Mouse (Mus musculus) left cerebral cortex, adult 8-10 months (tissue): ENCODE results near the gene Capn1. TPM values are rescaled to one million over a fixed set of nuclear protein-coding genes. Genes with fewer than 3 reads are reported as not detected.
A peak's percentile ranks its signal among the peaks of the same experiment; 100 is the strongest.
"Not testable (repeated sequence)": the region's sequence is repeated elsewhere in the genome, so short reads cannot be mapped to it uniquely, and the experiment has no call there.

Source experiments
- DNase-seq, 2 experiments: peaks; one replicate each; pipeline ENCODE4 v3.0.0; 2022; ENCODE audit warnings: low spot score in 2 of 2
- total RNA-seq, 4 experiments: library from RNA; stranded (reverse); gene quantifications; 2 replicates each; pipeline ENCODE4 v1.2.4; 2022

Gene Capn1
- total RNA-seq: 10 to 100 TPM; 25.6 to 31.5 (median 28.0) TPM

- DNase-seq: peak; percentile 49 to 65
Measured at GRCm38 (mm10) chr19:6015511-6016315, at the start of gene Capn1. Gene Capn1 (minus strand): TSS chr19:6015897.

DNA sequence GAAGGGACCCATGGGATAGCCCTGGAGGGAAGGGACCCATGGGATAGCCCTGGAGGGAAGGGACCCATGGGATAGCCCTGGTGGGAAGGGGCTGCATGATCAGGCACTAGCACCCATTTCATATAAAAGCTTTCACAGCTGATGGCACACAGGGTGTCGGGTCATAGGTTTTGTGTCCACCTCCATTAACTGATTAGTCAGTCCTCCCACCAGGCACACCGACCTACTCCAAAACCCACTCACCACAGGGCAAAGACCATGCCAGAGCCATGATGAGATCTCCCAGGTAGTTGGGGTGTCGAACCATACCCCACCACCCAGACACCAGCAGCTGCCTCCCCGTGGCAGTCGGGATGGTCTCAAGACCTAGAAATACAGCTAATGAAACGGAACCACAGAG lies 47.4 kb upstream of the Capn1 start:
- DNase-seq: no peak

- DNase-seq: no peak
Measured at GRCm38 (mm10) chr19:6062418-6062817, 46.7 kb upstream of the Capn1 start.

GRCm38 (mm10) chr19:6061641-6062302 lies 46.1 kb upstream of the Capn1 start:
- DNase-seq: no peak

GRCm38 (mm10) chr19:6061021-6061533 lies 45.4 kb upstream of the Capn1 start, which contains the start of gene Znhit2:
Gene Znhit2 (plus strand): TSS chr19:6061192.
- DNase-seq: peak; percentile 83 to 92

GRCm38 (mm10) chr19:6058966-6059365 lies 43.3 kb upstream of the Capn1 start:
- DNase-seq: no peak

GRCm38 (mm10) chr19:6058513-6058912 lies 42.8 kb upstream of the Capn1 start:
- DNase-seq: no peak

- DNase-seq: peak; percentile 97 to 99
Measured at GRCm38 (mm10) chr19:6057313-6058096, 41.8 kb upstream of the Capn1 start, which contains the start of the genes Mrpl49 and Fau. Gene Mrpl49 (minus strand): TSS chr19:6057785. Gene Fau (plus strand): TSS chr19:6057844.

DNA sequence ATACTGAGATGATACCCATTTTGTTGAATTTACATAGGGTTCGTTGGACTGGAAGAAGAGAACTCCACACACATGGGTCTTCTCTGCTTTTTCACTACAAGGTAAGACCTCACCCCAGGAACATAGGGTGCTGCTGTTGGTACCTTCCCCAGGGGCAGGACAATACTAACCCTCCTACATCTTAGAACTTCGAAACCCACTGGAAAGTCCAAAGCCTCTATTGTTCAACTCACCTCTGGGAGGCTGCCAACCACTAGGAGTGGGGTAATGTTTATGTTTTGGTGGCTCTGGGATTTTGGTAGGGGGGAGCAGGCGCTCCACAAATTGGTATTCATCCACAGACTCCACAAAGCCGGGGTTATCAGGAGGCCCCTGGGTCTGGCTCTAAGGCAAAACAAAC lies 41.0 kb upstream of the Capn1 start:
- DNase-seq: no peak

DNA sequence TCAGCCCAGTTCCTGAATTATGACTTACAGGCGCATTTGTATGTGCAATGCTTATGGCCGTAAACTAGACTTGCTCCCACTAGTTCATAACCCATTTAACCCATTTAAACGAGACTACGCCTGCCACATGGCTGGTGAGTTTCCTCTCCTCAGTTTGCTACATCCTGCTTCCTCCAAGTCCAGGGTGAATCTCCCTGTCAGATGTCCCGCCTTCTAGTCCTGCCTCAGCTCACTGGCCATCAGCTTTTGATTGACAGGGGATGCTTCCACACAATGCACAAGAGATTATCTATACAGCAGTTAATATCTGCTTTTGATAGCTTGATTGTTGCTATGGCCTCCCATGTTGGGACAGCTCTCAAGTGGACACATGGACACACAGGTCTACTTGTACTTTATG lies 38.6 kb upstream of the Capn1 start:
- DNase-seq: no peak

GRCm38 (mm10) chr19:6052516-6052915 lies 36.8 kb upstream of the Capn1 start:
- no peak for DNase-seq

- no peak for DNase-seq
Measured at GRCm38 (mm10) chr19:6048681-6049410, 33.1 kb upstream of the Capn1 start.

- DNase-seq: no peak
Measured at GRCm38 (mm10) chr19:6047899-6048166, 32.1 kb upstream of the Capn1 start.

GRCm38 (mm10) chr19:6047154-6047898 lies 31.6 kb upstream of the Capn1 start:
- DNase-seq: no peak

DNA sequence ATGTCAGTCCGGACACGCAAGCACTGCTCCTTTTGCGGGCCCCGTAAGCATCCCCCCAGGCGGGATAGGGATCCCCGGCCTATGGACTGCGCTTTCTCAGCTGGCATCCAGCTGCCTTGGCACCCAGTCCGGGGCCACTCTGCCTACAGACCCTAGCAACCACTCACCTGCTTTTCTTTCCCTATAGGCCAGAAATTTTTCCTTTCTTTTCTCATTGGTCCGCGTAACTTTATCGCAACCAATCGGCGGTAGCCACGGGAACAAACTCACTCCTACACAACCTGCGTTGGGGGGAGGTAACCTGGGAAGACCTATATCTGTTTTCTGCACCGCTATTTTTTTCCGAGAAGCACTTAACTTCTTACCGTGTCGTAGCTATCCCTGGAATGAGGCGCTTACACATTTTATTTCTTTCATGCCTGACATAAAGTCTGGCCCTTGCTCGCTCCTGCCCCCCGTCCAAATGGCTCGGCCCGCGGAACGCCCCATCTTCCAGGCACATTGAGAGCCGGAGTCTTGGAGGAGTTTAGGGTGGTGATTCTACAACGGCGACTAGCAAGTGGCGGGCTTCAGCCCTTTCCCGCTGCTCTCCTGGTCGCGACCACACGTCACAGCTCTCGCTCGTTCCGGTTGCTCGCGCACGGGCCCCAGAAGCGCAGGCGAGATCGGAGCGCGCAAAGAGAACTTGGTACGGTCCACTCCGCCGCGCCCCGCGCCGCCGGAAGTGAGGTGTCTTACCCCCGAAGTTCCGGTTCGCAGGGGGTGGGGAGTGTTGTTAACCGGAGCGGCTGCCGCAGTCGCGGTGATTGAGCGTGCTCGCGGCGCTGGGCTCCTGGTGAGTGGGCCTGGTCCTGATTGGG lies 30.8 kb upstream of the Capn1 start, which contains the start of gene Syvn1:
TSS of gene Syvn1 (plus strand) at position 283 of the 860 bp plus-strand sequence.
- peak; percentile 87 to 92 for DNase-seq

- DNase-seq: no peak
Measured at GRCm38 (mm10) chr19:6045366-6046293, 29.9 kb upstream of the Capn1 start.

DNA sequence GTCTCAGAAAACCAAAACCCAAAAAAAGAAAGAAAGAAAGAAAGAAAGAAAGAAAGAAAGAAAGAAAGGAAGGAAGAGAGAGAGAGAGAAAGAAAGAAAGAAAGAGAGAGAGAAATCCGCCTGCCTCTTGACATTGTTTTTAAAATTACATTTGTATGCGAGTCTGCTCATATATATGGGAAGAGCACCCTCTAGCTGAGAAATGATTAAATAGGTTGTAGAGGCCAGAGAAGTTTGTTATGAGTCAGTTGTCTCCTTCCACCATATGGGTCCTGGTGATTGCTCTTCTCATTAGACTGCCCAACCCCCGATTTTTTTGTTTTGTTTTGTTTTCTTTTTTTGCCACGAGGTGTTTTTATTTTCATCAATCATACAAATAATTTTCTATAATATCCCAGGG lies 28.4 kb upstream of the Capn1 start:
- DNase-seq: not testable (repeated sequence)

GRCm38 (mm10) chr19:6042293-6042692 lies 26.6 kb upstream of the Capn1 start:
- DNase-seq: no peak
